Mouse (Mus musculus) gastrocnemius, postnatal 25 days (tissue): Measurements from ENCODE around the gene Apobec4. TPM values are rescaled to one million over a fixed set of nuclear protein-coding genes. Genes with fewer than 3 reads are reported as not detected.
A peak's percentile ranks its signal among the peaks of the same experiment; 100 is the strongest.
"Not testable (repeated sequence)": the region's sequence is repeated elsewhere in the genome, so short reads cannot be mapped to it uniquely, and the experiment has no call there.

Experiments
- DNase-seq: peaks from one replicate; pipeline ENCODE4 v3.0.0; 2022
- total RNA-seq, 2 experiments: library from RNA; stranded (reverse); gene quantifications; 1 replicate in 1 of 2; 2 replicates in 1 of 2; pipeline ENCODE4 v1.2.3; 2021

The Apobec4 gene
- total RNA-seq, 2 experiments from 2014 or later: not detected

- no peak for DNase-seq
Measured at GRCm38 (mm10) chr1:152766804-152767748, 16.7 kb downstream of the Apobec4 start.

DNA sequence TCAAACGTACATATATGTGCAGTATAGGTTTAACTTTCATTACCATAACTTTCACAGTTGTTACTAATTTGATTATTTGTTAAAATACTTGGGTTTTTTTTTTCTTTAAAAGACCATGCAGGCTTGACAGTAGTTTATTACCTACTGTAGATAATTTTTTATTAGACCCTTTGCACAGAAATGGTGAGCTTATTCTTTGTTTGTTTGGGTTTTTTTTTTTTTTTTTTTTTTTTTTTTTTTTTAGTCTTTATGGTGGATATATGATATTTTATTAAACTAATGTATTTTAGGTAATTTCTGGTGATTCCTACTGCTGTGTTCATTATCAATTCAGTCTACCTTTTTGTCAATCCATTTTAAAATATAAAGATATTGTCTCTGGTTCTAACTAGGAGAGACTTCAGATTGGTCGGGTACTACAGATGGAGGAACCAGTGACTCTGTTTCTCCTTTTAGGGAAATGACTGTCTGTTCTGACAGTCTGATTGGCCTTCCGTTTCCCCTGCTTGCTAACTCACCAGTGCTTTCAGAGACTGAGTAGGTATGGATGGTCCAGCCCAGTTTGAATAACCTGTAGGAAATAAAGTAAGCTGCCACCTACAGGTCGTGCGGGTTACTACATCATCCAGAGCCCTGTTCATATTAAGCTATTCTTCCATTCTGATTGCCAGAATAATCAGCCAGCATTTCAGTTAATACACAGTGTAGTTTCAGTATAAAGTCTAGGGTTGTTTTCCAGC is 17.6 kb downstream of the Apobec4 start:
- DNase-seq: peak; percentile 49

GRCm38 (mm10) chr1:152771016-152771415 is 20.7 kb downstream of the Apobec4 start:
- no peak for DNase-seq

- not testable (repeated sequence) for DNase-seq
Measured at GRCm38 (mm10) chr1:152774601-152775000, 24.2 kb downstream of the Apobec4 start.

- DNase-seq: peak; percentile 64
Measured at GRCm38 (mm10) chr1:152779071-152779737, 28.9 kb downstream of the Apobec4 start.

DNA sequence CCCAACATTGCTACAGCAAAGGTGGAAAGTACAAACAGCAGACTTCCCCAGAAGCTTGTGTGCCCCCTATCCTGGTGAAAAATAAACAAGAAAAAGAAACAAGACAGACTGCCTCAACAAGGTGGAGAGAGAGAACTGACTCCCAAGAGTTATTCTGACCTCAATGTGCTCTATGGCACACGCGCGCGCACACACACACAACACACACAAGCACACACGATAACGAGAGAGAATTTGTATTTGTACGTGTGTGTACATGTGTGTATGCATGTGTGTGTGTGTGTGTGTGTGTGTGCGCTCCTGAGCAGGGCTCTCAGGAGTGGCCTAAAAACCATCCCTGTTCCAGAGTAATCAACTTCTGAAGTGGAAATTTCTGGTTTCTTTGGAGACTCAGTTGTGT is 34.3 kb downstream of the Apobec4 start:
- no peak for DNase-seq

- not testable (repeated sequence) for DNase-seq
Measured at GRCm38 (mm10) chr1:152785446-152785845, 35.1 kb downstream of the Apobec4 start.

DNA sequence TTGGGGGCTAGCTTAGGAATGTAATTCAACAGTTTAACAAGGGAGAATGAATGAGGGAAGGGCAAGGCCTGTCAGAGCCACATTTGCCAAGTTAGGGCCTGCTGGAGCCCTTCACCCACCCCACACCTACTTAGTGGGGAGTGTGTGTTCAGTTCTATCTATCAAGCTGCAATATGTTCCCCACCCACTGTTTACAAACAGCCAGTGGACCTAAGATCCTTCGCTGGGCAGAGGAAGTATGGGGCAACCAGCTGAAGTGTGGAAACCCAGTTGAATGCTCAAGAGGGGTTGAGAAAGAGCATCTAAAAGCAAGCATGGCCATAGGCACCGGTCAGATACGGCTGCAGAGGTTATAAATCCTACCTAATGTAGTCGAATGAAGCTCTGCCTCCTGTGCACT is 36.6 kb downstream of the Apobec4 start:
- DNase-seq: no peak

DNA sequence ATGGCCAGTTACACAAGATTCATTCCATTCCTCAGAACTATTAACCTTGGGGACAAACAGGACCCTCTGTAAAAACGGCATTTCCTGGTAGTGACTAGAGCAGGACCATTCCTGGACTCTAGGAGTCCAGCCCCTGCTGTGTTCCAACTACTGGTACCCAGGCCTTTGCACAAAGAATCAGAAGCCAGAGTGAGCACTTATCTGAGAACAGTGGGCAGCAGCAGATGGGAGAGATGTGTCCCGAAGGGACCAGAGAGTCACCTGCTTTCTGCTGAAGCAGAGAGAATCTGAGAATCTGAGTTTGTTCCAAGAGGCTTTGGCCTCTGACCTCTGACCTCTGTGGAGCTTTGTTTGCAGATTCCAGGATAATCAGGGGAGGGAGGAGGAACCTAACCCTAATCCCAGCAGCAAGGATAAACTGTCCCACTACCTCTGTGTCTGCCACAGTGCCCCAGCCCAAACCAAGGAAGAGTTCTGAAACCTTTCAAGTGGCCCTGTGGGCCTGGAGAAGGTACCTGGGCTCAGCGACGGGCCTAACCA is 37.8 kb downstream of the Apobec4 start:
- no peak for DNase-seq

GRCm38 (mm10) chr1:152790254-152790653 is 39.9 kb downstream of the Apobec4 start:
- no peak for DNase-seq

DNA sequence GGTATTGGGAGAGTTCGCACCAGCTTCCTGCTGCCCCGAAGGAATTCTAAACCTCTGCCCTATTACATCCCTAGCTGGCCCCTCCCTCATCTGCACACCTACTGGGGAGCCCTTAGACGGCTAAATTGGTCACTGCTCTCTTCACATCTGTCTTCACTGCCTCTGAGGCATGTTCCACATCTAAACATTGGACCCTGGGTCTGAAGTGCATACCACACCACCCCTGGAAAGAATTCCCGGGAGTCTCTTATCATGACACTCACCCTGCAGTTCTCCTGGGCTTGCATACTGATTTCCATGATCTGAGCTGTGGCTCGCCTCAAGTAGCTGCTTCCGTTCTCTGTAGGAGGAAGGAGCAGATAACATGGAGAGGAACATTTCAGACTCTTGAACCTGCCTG is 40.5 kb downstream of the Apobec4 start:
- no peak for DNase-seq

DNA sequence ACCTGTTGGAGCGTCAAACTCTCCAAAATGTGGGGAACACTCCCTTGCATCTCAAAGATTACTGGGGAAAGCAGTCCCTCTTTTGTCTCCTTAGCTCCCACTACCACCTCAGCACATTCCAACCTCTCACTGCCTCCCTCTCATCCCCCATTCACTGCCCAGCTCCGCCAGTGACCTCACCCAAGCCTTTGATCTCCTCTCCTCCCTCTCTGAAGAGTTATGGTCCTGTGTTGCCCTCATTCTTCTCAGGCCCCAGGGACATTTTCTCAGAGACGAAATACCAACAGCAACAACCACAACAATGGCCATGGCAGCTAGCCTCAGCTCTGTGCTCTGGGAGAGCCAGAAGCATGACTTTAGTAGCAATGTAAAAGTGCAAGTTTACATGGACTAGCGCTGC is 40.9 kb downstream of the Apobec4 start:
- no peak for DNase-seq

- DNase-seq: no peak
Measured at GRCm38 (mm10) chr1:152792736-152793494, 42.6 kb downstream of the Apobec4 start.

GRCm38 (mm10) chr1:152793495-152794130 is 43.3 kb downstream of the Apobec4 start:
- no peak for DNase-seq

DNA sequence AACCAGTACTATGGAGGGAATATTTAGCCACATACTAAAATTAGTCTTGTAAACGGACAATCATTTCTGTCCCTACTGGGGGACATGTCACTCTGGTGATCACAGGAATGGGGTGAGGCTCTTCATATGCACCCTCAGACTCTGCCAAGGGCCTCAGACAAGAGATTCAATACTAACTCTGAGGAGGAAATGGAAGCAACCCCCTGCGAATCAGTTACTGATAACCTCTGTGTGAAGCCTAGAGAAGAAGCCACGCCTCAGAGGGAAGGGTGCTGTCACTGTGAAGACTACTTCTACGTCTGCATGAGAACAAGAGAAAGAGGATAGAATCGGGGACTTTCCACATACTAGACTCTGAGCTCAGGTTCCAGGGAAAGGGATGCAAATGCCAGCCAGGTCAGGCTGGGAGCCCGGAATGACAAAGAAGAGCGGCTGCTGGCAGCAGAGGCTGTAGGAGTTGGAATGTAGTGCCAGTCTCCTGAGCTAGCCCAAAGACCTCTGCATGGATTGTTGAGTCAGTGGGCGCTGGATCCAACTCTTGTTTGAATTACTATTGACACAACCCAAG is 45.4 kb downstream of the Apobec4 start:
- DNase-seq: no peak

DNA sequence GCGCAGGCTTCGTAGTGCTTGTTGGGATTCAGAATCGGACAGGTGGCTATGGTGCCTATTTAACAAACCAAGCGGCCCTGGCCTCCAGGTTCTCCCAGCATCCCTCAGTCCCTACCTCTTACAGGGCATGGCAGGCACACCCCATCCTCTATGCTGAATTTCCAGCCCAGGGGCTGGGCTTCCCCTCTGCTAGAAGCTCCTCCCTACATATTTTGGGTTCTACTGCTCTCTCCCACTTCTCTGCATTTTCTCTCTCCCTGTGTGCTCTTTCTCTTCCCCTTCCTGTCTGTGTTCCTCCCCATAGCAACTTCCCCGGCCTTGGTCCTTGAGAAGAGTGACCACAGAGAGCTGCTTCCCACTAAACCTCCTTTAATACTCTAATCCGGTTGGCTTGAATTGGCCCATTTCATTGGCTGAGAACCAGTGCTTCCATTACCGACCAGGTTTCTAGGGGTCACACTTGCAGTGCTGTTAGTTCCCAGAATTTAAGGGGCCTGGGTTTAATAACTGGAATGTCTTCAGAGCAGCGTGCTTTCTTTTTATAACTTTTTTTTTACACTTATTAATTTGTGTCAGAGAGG is 46.4 kb downstream of the Apobec4 start:
- DNase-seq: no peak

GRCm38 (mm10) chr1:152798125-152798524 is 47.8 kb downstream of the Apobec4 start:
- DNase-seq: no peak

DNA sequence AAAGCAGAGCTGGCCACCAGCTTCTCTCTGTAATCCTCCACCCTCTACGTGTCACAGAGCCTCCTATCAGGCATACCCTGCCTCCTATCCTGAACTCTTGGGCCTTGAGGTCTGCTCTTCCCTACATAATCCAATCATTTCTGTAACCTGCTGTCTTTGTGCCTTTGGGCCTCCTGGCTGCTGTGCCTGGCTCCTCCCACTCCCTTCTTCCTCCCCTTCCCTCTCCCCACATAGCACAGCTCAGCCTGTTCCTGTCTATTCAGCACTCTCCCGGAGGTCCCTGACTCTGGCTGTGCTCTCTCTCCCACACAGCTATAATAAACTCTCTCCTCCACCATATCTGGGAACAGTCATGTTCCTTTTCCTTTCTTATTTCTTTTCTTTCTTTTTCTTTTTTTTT is 49.5 kb downstream of the Apobec4 start, which contains the start of gene Ncf2:
Gene Ncf2 (plus strand): TSS at position 298 of the 400 bp plus-strand sequence.
- no peak for DNase-seq

DNA sequence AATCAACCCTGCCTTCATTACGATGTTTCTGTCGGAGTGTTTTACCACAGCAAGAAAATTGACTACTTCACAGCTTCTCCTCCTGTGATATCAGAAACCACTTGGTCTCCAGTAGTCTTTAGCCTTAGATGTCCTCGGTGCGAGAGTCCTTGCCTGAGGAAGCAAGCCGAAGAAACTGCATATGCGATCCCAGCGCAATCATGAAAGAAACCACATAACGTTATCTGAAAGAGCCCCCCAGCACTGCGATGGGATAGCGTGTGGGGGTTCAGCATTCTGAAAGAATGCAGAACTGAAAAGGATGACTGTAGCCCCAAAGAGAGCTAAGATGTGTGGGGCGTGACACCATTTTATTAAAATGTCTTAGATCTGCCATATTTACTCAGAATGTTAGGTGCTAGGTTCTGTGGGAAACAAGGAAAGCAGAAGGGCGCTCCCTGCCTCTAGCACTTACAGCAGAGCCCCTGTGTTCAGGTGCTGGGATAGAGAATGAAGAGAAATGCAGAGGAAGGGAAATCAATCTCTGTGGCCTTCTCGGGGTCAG is 50.4 kb downstream of the Apobec4 start:
- no peak for DNase-seq

- no peak for DNase-seq
Measured at GRCm38 (mm10) chr1:152804907-152805306, 54.6 kb downstream of the Apobec4 start.
